Mouse (Mus musculus): Measurements from ENCODE around the gene Myh9. TPM values are rescaled to one million over a fixed set of nuclear protein-coding genes. Genes with fewer than 3 reads are reported as not detected.
"Not testable (repeated sequence)": the region's sequence is repeated elsewhere in the genome, so short reads cannot be mapped to it uniquely, and the experiment has no call there.

Gene Myh9
- polyA plus RNA-seq, 1 experiment from 2014 or later: 77.1 TPM

GRCm38 (mm10) chr15:77725393-77726020 is 116.5 kb downstream of the Myh9 start:
- not testable (repeated sequence) for H3K27ac ChIP-seq (ENCODE audit: low read length); H3K4me2 ChIP-seq (replicated peaks; ENCODE audit: low read depth, low read length); ATAC-seq (ENCODE audit: insufficient number of reproducible peaks, insufficient read depth, low FRiP score, low read depth); H3K4me3 ChIP-seq (ENCODE audit: low read depth, low read length); H3K4me1 ChIP-seq (ENCODE audit: control insufficient read depth, insufficient read depth, low read length); H3K27me3 ChIP-seq (ENCODE audit: control insufficient read depth, insufficient read depth, low read length); H3K36me3 ChIP-seq (ENCODE audit: control insufficient read depth, insufficient read depth, low read length); H3K9ac ChIP-seq (replicated peaks; ENCODE audit: low read depth, low read length); H3K9me3 ChIP-seq (ENCODE audit: control insufficient read depth, low read depth, low read length)
- 64% methylated on average over 6 of the region's 6 CpGs for WGBS

- not testable (repeated sequence) for H3K4me1 ChIP-seq (ENCODE audit: control insufficient read depth, insufficient read depth, low read length); H3K36me3 ChIP-seq (ENCODE audit: control insufficient read depth, insufficient read depth, low read length); H3K27me3 ChIP-seq (ENCODE audit: control insufficient read depth, insufficient read depth, low read length); H3K4me3 ChIP-seq (ENCODE audit: low read depth, low read length); H3K9me3 ChIP-seq (ENCODE audit: control insufficient read depth, low read depth, low read length); H3K9ac ChIP-seq (replicated peaks; ENCODE audit: low read depth, low read length); H3K4me2 ChIP-seq (replicated peaks; ENCODE audit: low read depth, low read length); ATAC-seq (ENCODE audit: insufficient number of reproducible peaks, insufficient read depth, low FRiP score, low read depth); H3K27ac ChIP-seq (ENCODE audit: low read length)
- WGBS: 20% methylated on average over 2 of the region's 10 CpGs
Measured at GRCm38 (mm10) chr15:77724208-77724911, 117.6 kb downstream of the Myh9 start.

GRCm38 (mm10) chr15:77721509-77721908 is 120.5 kb downstream of the Myh9 start:
- H3K36me3 ChIP-seq (ENCODE audit: control insufficient read depth, insufficient read depth, low read length); H3K4me3 ChIP-seq (ENCODE audit: low read depth, low read length); H3K9ac ChIP-seq (replicated peaks; ENCODE audit: low read depth, low read length); ATAC-seq (ENCODE audit: insufficient number of reproducible peaks, insufficient read depth, low FRiP score, low read depth); H3K4me1 ChIP-seq (ENCODE audit: control insufficient read depth, insufficient read depth, low read length); H3K9me3 ChIP-seq (ENCODE audit: control insufficient read depth, low read depth, low read length); H3K27ac ChIP-seq (ENCODE audit: low read length); H3K4me2 ChIP-seq (replicated peaks; ENCODE audit: low read depth, low read length); H3K27me3 ChIP-seq (ENCODE audit: control insufficient read depth, insufficient read depth, low read length): not testable (repeated sequence)
- no CpG with 5 or more reads among the region's 3 CpGs for WGBS

GRCm38 (mm10) chr15:77718240-77718639 is 123.7 kb downstream of the Myh9 start:
- ATAC-seq (ENCODE audit: insufficient number of reproducible peaks, insufficient read depth, low FRiP score, low read depth): not testable (repeated sequence)

More at GRCm38 (mm10) chr15:77718240-77718639, 123.7 kb downstream of the Myh9 start:
- H3K4me1 ChIP-seq (ENCODE audit: control insufficient read depth, insufficient read depth, low read length); H3K27me3 ChIP-seq (ENCODE audit: control insufficient read depth, insufficient read depth, low read length); H3K27ac ChIP-seq (ENCODE audit: low read length); H3K9me3 ChIP-seq (ENCODE audit: control insufficient read depth, low read depth, low read length); H3K9ac ChIP-seq (replicated peaks; ENCODE audit: low read depth, low read length); H3K4me2 ChIP-seq (replicated peaks; ENCODE audit: low read depth, low read length); H3K4me3 ChIP-seq (ENCODE audit: low read depth, low read length); H3K36me3 ChIP-seq (ENCODE audit: control insufficient read depth, insufficient read depth, low read length): not testable (repeated sequence)
- WGBS: 65% methylated on average over 2 of the region's 6 CpGs

Other genes with a start within 250 kb of the Myh9 start
- 0.17 and 0.35 TPM in 2 replicates for gene Apol10b, start 246.1 kb downstream of the Myh9 start, polyA plus RNA-seq (2014; fragmentation: Nextera tagmentation; extraction: Ambion mirVana)
- gene Gm36245, start 242.9 kb downstream of the Myh9 start, polyA plus RNA-seq (2014; fragmentation: Nextera tagmentation; extraction: Ambion mirVana): not detected in 2 replicates
- not detected in 2 replicates for gene Apol11b, start 198.9 kb downstream of the Myh9 start, polyA plus RNA-seq (2014; fragmentation: Nextera tagmentation; extraction: Ambion mirVana)
- 0.17 and 0.19 TPM in 2 replicates for gene Apol7e, start 143.3 kb downstream of the Myh9 start, polyA plus RNA-seq (2014; fragmentation: Nextera tagmentation; extraction: Ambion mirVana)
- gene Apol9b, start 113.1 kb downstream of the Myh9 start, polyA plus RNA-seq (2014; fragmentation: Nextera tagmentation; extraction: Ambion mirVana): not detected in 2 replicates
- 0.55 TPM in 1 of 2 replicates, not detected in the other for gene Apol8, start 85.2 kb downstream of the Myh9 start, polyA plus RNA-seq (2014; fragmentation: Nextera tagmentation; extraction: Ambion mirVana)
- 242 and 259 TPM in 2 replicates for gene Txn2, start 86.8 kb upstream of the Myh9 start, polyA plus RNA-seq (2014; fragmentation: Nextera tagmentation; extraction: Ambion mirVana)
- 3.3 and 5.5 TPM in 2 replicates for gene Foxred2, start 114.5 kb upstream of the Myh9 start, polyA plus RNA-seq (2014; fragmentation: Nextera tagmentation; extraction: Ambion mirVana)
- 206 and 211 TPM in 2 replicates for gene Eif3d, start 128.6 kb upstream of the Myh9 start, polyA plus RNA-seq (2014; fragmentation: Nextera tagmentation; extraction: Ambion mirVana)